Mouse (Mus musculus) midbrain, embryonic 11.5 days (tissue): ENCODE data around the gene Rgs5. TPM values are rescaled to one million over a fixed set of nuclear protein-coding genes. Genes with fewer than 3 reads are reported as not detected.

ENCODE experiments used
- polyA plus RNA-seq: library from polyadenylated mRNA; unstranded; fragments of >200 nt; fragmentation: Nextera tagmentation; extraction: Ambion mirVana; gene quantifications from 2 replicates; pipeline ENCODE4 v1.2.1, GENCODE M21; 2014

The Rgs5 gene
- polyA plus RNA-seq, 1 experiment from 2014 or later = 2.1 TPM

Other genes with a start within 250 kb of the Rgs5 start
- gene Nuf2, start 124.0 kb upstream of the Rgs5 start, polyA plus RNA-seq = 100 and 107 TPM in 2 replicates
- gene Rgs4, start 92.1 kb downstream of the Rgs5 start, polyA plus RNA-seq = 24.0 and 29.7 TPM in 2 replicates